Mouse (Mus musculus): ENCODE results near the gene Etnppl. TPM values are rescaled to one million over a fixed set of nuclear protein-coding genes. Genes with fewer than 3 reads are reported as not detected.

Gene Etnppl
- total RNA-seq (2021), result not detected

- no peak for DNase-seq (ENCODE audit: low spot score)
- intact Hi-C loops (cut with DNase I), result no loop called here
Measured at GRCm38 (mm10) chr3:130617439-130617898, at the start of gene Etnppl. Gene Etnppl (plus strand): TSS chr3:130617448.

GRCm38 (mm10) chr3:130568331-130569095, 48.7 kb upstream of the Etnppl start:
- no peak for DNase-seq (ENCODE audit: low spot score)

DNA sequence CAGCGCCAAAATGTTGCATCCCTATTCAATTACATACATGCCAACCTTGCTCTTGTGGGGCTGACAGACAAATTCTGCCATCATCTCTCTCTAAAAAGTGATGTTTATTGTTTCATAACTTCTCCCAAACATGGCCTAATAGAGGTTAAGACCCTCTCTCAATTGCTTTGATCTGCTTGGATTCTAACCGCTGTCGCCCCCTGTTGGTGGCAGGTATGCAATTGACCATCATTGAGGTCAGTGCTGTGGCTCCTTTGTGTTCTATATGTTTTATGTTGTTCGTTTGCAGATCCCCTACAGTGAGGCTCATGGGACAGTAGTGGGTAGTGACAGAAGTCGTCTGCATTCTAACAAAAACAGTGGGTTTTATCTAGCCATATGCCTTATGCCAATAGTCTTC, 44.0 kb upstream of the Etnppl start:
- intact Hi-C loops (cut with DNase I), result no loop called here
- no peak for DNase-seq (ENCODE audit: low spot score)

More at GRCm38 (mm10) chr3:130568331-130569095, 48.7 kb upstream of the Etnppl start:
- intact Hi-C loops (cut with DNase I), result no loop called here

- intact Hi-C loops (cut with DNase I), result loop anchor here (1.0 to 5.0 kb wide), 2 partner anchors 387 to 479 kb away; no protein-coding TSS in a partner anchor
- no peak for DNase-seq (ENCODE audit: low spot score)
Measured at GRCm38 (mm10) chr3:130574652-130575051, 42.6 kb upstream of the Etnppl start.

DNA sequence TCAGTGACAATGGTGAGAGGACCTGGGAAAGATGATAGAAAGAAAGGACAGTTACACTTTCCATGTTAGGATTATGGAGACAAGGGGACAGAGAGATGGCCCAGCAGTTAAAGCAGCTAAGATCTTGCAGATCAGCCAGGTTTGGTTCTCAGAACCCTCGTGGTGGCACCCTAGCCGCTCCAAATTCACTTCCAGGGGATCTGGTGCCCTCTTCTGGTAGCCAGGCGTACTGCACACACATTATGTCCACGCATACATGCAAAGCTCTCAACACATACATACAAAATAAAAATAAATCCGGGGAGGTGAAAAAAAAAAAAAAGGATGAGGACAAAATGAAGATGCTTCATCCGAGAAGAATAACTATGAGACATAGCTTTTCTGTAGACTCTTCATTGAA, 40.6 kb upstream of the Etnppl start:
- DNase-seq (ENCODE audit: low spot score), result no peak
- intact Hi-C loops (cut with DNase I), result loop anchor here (5.0 kb wide), 1 partner anchor 389 kb away; no protein-coding TSS in a partner anchor

GRCm38 (mm10) chr3:130579501-130579900, 37.7 kb upstream of the Etnppl start:
- intact Hi-C loops (cut with DNase I), result loop anchor here (5.0 kb wide), 1 partner anchor 392 kb away; no protein-coding TSS in a partner anchor
- DNase-seq (ENCODE audit: low spot score), result no peak

GRCm38 (mm10) chr3:130581577-130581976, 35.7 kb upstream of the Etnppl start:
- intact Hi-C loops (cut with DNase I), result no loop called here
- no peak for DNase-seq (ENCODE audit: low spot score)

DNA sequence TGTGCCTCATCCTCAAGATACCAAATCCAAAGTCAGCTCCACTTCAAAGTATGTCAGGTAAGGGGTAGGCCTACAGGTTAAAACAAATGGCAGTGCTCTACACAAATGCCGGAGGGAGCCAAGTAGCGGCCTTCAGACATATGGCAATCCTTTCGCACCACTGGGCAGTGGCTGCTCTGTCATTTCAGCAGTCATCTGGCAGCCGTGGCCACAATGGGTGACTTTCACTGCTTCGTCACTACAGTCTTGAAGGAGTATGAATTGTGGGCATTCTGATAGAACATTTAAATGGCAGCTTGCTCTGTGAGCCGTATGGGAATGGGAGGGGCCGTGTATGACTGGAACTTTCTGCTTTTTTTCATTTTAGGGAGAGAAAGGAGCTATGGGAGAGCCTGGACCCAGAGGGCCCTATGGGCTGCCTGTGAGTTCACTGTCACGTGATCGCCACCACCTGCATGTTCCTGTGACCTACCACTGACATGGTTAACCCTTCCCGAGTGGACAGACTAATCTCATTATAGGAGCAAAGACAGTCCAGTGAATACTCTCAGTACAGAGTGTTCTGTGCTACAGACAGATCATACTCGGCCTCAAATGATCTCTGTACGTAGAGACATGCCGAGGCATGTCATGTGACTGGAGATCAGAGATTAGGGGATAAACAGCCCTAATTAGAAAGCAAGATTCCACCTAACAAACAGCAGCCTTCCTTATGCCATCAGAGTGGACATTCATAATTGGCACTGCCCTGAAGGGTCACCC, 34.2 kb upstream of the Etnppl start:
- intact Hi-C loops (cut with DNase I), result no loop called here
- no peak for DNase-seq (ENCODE audit: low spot score)

GRCm38 (mm10) chr3:130584007-130584406, 33.2 kb upstream of the Etnppl start:
- DNase-seq (ENCODE audit: low spot score), result no peak
- intact Hi-C loops (cut with DNase I), result no loop called here

- intact Hi-C loops (cut with DNase I), result no loop called here
- no peak for DNase-seq (ENCODE audit: low spot score)
Measured at GRCm38 (mm10) chr3:130595050-130595449, 22.2 kb upstream of the Etnppl start.

DNA sequence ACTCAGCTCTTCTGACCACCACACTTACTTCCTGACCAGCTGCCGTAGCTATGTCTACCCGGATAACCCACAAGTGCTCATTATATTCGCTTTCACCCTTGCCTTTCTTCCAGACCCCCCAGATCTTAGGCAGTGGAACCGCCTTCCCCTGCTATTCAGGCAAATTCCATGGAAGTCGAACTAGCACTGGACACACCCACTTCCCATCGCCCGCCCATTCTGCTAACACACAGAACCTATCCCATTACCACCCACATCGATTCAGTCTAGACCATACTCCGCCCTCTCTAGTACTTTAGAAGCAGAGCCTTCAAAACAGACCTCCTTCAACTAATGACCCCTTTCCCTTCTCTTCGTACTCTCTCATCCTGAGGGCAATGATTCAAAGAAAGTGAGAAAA, 15.8 kb upstream of the Etnppl start:
- DNase-seq (ENCODE audit: low spot score), result no peak
- intact Hi-C loops (cut with DNase I), result no loop called here

- no peak for DNase-seq (ENCODE audit: low spot score)
- intact Hi-C loops (cut with DNase I), result no loop called here
Measured at GRCm38 (mm10) chr3:130607924-130608323, 9.3 kb upstream of the Etnppl start.

DNA sequence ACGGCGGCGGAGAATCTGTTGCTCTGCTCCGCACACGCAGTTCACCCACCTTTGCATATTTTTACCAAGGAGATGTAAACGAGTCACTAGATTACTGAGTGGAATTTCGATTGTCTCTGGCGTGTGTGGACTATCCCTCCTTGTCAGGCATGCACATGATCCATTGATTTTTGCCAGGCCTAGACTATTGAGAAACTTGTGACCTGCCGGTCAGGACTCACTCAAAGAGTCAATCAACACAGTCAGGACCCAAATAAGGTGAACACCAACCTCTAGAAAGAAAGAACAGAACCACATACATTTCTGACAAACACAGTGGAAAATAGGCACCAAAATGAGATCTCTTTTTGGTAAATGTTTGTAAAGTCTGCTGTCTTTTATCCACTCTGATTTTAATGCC, 2.8 kb upstream of the Etnppl start:
- intact Hi-C loops (cut with DNase I), result no loop called here

DNA sequence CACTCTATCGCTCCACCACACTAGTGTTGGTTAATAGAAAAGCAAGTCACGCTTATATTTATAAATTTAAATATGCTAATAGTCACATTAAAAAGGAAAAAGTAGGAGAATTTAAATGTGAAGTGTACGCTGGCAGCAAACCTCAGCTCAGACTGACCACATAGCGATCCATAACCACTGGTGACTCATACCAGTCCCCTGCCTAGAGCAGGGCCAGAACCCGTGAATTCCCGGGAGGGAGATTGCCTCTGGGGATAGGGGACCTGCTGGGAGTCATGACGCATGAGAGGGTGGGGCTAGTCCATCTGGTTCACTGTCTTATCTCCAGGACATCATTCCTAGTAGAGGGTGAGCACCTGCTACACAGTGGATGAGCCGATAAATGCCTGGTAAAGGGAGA, 1.6 kb upstream of the Etnppl start:
- no peak for DNase-seq (ENCODE audit: low spot score)
- intact Hi-C loops (cut with DNase I), result no loop called here

More for the DNA sequence above, 2.8 kb upstream of the Etnppl start:
- no peak for DNase-seq (ENCODE audit: low spot score)

DNA sequence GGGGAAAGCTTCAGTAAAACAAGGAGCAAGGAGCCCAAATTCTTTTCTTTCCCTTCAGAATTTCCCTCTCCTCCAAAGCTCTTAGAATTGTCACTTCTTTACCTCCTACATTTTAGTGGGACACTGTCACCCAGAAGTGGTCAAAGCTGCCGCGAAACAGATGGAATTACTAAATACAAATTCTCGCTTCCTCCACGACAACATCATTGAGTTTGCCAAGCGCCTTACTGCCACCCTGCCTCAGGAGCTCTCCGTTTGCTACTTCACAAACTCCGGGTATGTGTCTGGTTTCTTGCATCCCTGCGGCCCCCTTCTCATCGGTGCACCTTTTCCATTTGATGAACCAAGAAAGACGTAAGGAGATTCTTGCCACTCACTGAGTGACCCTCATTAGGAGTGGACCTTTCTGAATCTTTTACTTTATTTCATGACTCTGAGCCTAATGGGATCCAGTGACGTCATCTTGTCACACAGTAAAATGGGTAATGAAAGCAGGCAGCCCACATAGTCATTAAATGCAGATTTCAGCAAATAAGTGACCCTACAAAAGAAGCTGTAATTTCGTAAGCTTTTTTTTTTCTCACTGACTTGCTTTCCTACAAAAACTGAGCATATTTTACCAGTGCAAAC, 3.4 kb downstream of the Etnppl start:
- no peak for DNase-seq (ENCODE audit: low spot score)
- intact Hi-C loops (cut with DNase I), result no loop called here

DNA sequence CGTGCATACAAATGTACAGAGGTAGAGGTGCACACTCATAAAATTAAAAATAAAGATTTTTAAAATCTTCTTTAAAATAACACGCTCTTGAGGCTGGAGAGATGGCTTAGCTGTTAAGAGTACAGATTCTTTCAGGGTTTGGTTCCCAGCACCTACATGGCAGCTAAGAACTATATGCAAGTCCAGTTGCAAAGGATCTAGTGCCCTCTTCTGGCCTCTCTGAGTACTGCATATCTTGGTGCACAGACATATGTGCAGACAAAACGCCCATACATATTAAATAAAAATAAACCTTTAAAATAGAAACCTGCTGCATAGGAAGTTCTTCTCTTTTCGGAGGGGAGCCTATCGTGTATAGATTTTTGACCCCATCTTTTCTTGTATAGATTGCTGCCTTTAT, 11.1 kb downstream of the Etnppl start:
- intact Hi-C loops (cut with DNase I), result no loop called here
- DNase-seq (ENCODE audit: low spot score), result no peak

DNA sequence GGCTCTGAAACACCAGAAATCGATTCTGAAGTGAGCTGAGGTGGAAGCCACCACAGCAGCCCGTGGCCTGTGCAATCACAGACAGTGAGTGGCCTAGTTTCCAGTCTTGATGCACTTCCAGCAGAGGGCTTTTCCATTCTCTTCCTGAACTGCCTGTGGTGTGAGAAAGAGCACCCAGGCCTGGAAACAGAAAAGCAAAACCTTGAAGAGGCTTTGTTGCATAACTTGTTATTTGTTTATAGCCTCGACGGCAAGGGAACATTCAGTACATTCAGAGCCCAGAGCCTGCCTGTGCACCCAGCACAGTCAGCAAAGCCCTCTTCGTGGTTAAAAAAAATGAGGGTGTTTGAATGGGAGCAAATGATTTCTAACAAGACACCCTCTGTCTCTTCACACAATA, 16.6 kb downstream of the Etnppl start:
- intact Hi-C loops (cut with DNase I), result no loop called here
- no peak for DNase-seq (ENCODE audit: low spot score)

DNA sequence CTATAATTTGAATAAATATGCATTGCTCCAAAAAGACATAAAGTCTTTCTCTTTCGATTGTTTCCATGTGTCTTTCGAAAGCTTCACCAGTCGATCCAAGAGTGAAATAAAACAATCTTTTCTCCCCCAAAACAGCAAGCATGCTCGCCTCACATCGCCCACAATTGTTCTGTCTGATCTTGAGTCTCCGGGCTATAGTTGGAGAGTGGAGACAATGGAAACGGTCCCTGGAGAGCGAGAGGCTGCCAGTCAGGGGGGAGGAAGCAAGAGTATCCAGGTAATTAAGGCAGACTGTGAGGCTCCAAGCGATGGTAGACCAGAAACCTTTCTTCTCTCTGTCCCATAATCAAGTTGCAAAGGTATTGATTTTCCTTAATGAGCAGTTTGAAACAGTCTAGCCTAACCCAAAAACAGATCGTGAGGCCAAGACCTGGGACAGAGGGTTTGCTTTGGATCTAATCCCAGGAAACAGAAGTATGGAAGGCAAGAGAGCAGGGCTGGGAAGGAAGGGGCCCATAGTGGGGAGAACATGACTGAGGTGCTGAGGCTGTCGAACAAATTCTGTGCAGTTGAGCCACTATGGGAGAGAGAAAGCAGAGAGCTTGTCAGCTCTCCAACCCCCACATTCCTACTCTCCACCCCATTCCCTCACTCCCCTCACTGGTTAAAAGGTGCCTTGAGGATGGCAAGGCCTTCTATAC, 29.0 kb downstream of the Etnppl start:
- intact Hi-C loops (cut with DNase I), result no loop called here
- DNase-seq (ENCODE audit: low spot score), result no peak

DNA sequence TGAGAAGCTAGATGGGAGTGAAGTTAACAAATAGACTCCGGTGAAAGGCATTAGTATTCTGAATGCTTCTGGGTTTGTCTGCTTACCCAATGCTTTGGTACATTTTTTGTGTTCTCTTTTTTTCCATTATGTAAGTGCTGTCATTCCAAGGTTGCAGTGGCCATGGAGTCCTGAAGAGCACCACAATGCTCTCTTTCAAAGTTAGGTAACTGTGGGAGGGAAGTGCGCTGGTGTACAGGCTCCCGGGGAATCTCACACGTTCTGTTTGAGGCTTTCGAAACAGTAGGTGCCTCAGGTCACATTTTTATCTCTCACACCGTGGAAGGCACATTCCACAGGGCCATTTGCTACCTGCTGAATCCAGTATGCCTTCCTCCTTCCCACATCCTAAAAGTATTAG, 32.3 kb downstream of the Etnppl start:
- intact Hi-C loops (cut with DNase I), result no loop called here
- no peak for DNase-seq (ENCODE audit: low spot score)

DNA sequence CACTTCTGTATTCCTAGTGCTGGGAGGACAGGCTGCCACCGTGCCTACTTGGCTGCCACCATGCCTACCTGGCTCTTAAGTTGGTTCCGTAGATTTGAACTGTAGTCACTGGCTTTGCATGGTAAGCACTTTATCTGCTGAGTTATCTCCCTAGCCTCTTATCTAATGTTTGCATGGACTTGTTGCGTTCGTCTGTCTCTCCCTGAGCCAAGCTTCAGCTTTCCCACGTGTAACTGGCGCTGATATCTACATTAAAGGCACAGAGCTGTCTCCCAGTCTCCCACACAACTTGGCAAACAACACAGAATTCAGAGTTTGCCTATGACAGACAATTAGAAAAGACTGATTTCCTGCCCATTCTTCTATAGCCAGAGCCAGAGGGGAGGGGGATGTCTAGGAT, 43.4 kb downstream of the Etnppl start:
- intact Hi-C loops (cut with DNase I), result no loop called here
- no peak for DNase-seq (ENCODE audit: low spot score)

Data from heart, postnatal 25 days (tissue).